Mouse (Mus musculus) C2C12 (cell line): ENCODE data around the gene Denr.

Experiments used
- CEBPB ChIP-seq: IDR thresholded peaks from one replicate; pipeline ENCODE4 v1.6.1; 2011; ENCODE audit warnings: low read depth, mild to moderate bottlenecking, control low read depth, moderate library complexity
- CTCF ChIP-seq: IDR thresholded peaks from one replicate; pipeline ENCODE4 v1.5.1; 2011; ENCODE audit not compliant: control insufficient read depth, insufficient read depth, insufficient read length
- FOSL1 ChIP-seq: IDR thresholded peaks from one replicate; pipeline ENCODE4 v1.8.0; 2011; ENCODE audit warnings: mild to moderate bottlenecking, low read length; ENCODE audit not compliant: poor library complexity, insufficient read depth, severe bottlenecking
- MAX ChIP-seq: IDR thresholded peaks from one replicate; pipeline ENCODE4 v1.6.1; 2011; ENCODE audit warnings: mild to moderate bottlenecking, control low read depth
- MYOD1 ChIP-seq: IDR thresholded peaks from one replicate; pipeline ENCODE4 v1.6.1; 2011; ENCODE audit warnings: low read depth; ENCODE audit not compliant: control insufficient read depth, insufficient read length
- MYOG ChIP-seq: IDR thresholded peaks from one replicate; pipeline ENCODE4 v1.6.1; 2011; ENCODE audit not compliant: control insufficient read depth, insufficient read length; ENCODE audit errors: extremely low read depth
- USF1 ChIP-seq: IDR thresholded peaks from one replicate; pipeline ENCODE4 v1.6.1; 2011; ENCODE audit warnings: low read depth, mild to moderate bottlenecking, control low read depth, moderate library complexity

GRCm38 (mm10) chr5:123933957-123934591, 27.1 kb downstream of the Denr start:
- TF ChIP-seq CTCF (no peak), FOSL1 (no peak), USF1 (no peak), MAX (no peak), MYOG (no peak), MYOD1 (no peak), CEBPB (no peak)
